Mouse (Mus musculus): ENCODE data around the gene Spint1. TPM values are rescaled to one million over a fixed set of nuclear protein-coding genes. Genes with fewer than 3 reads are reported as not detected.

Spint1 gene
- total RNA-seq, 2 experiments from 2014 or later = 0.76 to 1.3 TPM

GRCm38 (mm10) chr2:119288270-119288882 is 51.2 kb downstream of the Spint1 start, which contains the start of gene Vps18:
TSS of gene Vps18 (plus strand) at chr2:119288740.
- intact Hi-C loops (cut with DNase I) = loop anchor here (2.0 to 5.0 kb wide), 4 partner anchors 38 to 251 kb away; partner anchors contain the start of genes Dnajc17, Ino80 and Zfyve19
- peak; percentile 99 for DNase-seq (ENCODE audit: low spot score in 2 of 2)

- intact Hi-C loops (cut with DNase I) = loop anchor here (2.0 to 5.0 kb wide), 4 partner anchors 38 to 252 kb away; partner anchors contain the start of genes Dnajc17, Ino80 and Zfyve19
- no peak for DNase-seq (ENCODE audit: low spot score in 2 of 2)
Measured at GRCm38 (mm10) chr2:119289014-119289416, 51.9 kb downstream of the Spint1 start.

- intact Hi-C loops (cut with DNase I) = loop anchor here (10.0 kb wide), 1 partner anchor 223 kb away; no protein-coding TSS in a partner anchor
- DNase-seq (ENCODE audit: low spot score in 2 of 2) = no peak
Measured at GRCm38 (mm10) chr2:119292281-119292680, 55.1 kb downstream of the Spint1 start.

- intact Hi-C loops (cut with DNase I) = loop anchor here (10.0 kb wide), 1 partner anchor 222 kb away; no protein-coding TSS in a partner anchor
Measured at GRCm38 (mm10) chr2:119292852-119293251, 55.7 kb downstream of the Spint1 start.

GRCm38 (mm10) chr2:119293311-119293710 is 56.1 kb downstream of the Spint1 start:
- no peak for DNase-seq (ENCODE audit: low spot score in 2 of 2)
- intact Hi-C loops (cut with DNase I) = loop anchor here (10.0 kb wide), 1 partner anchor 221 kb away; no protein-coding TSS in a partner anchor

More at GRCm38 (mm10) chr2:119292852-119293251, 55.7 kb downstream of the Spint1 start:
- DNase-seq (ENCODE audit: low spot score in 2 of 2) = no peak

GRCm38 (mm10) chr2:119293776-119294390 is 56.7 kb downstream of the Spint1 start:
- DNase-seq (ENCODE audit: low spot score in 2 of 2) = no peak
- intact Hi-C loops (cut with DNase I) = loop anchor here (10.0 kb wide), 1 partner anchor 221 kb away; no protein-coding TSS in a partner anchor

GRCm38 (mm10) chr2:119294411-119294810 is 57.2 kb downstream of the Spint1 start:
- intact Hi-C loops (cut with DNase I) = loop anchor here (10.0 kb wide), 1 partner anchor 220 kb away; no protein-coding TSS in a partner anchor
- no peak for DNase-seq (ENCODE audit: low spot score in 2 of 2)

- intact Hi-C loops (cut with DNase I) = loop anchor here (5.0 to 10.0 kb wide), 2 partner anchors 141 to 218 kb away; no protein-coding TSS in a partner anchor
- no peak for DNase-seq (ENCODE audit: low spot score in 2 of 2)
Measured at GRCm38 (mm10) chr2:119296756-119297155, 59.6 kb downstream of the Spint1 start.

- intact Hi-C loops (cut with DNase I) = loop anchor here (5.0 to 10.0 kb wide), 2 partner anchors 140 to 217 kb away; no protein-coding TSS in a partner anchor
- DNase-seq (ENCODE audit: low spot score in 2 of 2) = no peak
Measured at GRCm38 (mm10) chr2:119297506-119297905, 60.3 kb downstream of the Spint1 start.

GRCm38 (mm10) chr2:119298330-119298729 is 61.2 kb downstream of the Spint1 start:
- DNase-seq (ENCODE audit: low spot score in 2 of 2) = peak in 1 of 2 experiments; percentile 49
- intact Hi-C loops (cut with DNase I) = loop anchor here (5.0 to 10.0 kb wide), 2 partner anchors 139 to 216 kb away; no protein-coding TSS in a partner anchor

GRCm38 (mm10) chr2:119298839-119299238 is 61.7 kb downstream of the Spint1 start:
- DNase-seq (ENCODE audit: low spot score in 2 of 2) = no peak
- intact Hi-C loops (cut with DNase I) = loop anchor here (5.0 to 10.0 kb wide), 2 partner anchors 138 to 216 kb away; no protein-coding TSS in a partner anchor

Other genes with a start within 250 kb of the Spint1 start
- gene Ccdc32, start 208.0 kb upstream of the Spint1 start, total RNA-seq (2021) = 10 to 100 TPM; 50.2 to 52.7 TPM
- 1 to 10 TPM; 8.0 to 8.4 TPM for gene Rpusd2, start 202.6 kb upstream of the Spint1 start, total RNA-seq (2021)
- 1 to 10 TPM in 1 of 2 experiments, under 1 TPM in 1; 0.16 to 1.2 TPM for gene Knl1, start 190.2 kb upstream of the Spint1 start, total RNA-seq (2021)
- gene Rad51, start 124.6 kb upstream of the Spint1 start, total RNA-seq (2021) = 1 to 10 TPM in 1 of 2 experiments, under 1 TPM in 1; 0.57 to 1.5 TPM
- 10 to 100 TPM; 53.4 to 58.1 TPM for gene Rmdn3, start 80.3 kb upstream of the Spint1 start, total RNA-seq (2021)
- gene Gchfr, start 69.6 kb upstream of the Spint1 start, total RNA-seq (2021) = not detected
- not detected for gene Gm14137, start 62.9 kb upstream of the Spint1 start, total RNA-seq (2021)
- gene Zfyve19, start 28.7 kb upstream of the Spint1 start, total RNA-seq (2021) = 10 to 100 TPM; 34.9 TPM
- 10 to 100 TPM; 16.4 to 16.6 TPM for gene Dnajc17, start 28.6 kb upstream of the Spint1 start, total RNA-seq (2021)
- gene Ppp1r14d, start 7.5 kb upstream of the Spint1 start, total RNA-seq (2021) = not detected
- gene Rhov, start 33.9 kb downstream of the Spint1 start, total RNA-seq (2021) = 10 to 100 TPM in 1 of 2 experiments, 1 to 10 TPM in 1; 7.9 to 10.9 TPM
- gene Vps18, start 51.4 kb downstream of the Spint1 start, total RNA-seq (2021) = 10 to 100 TPM; 47.7 to 50.1 TPM
- gene Dll4, start 88.4 kb downstream of the Spint1 start, total RNA-seq (2021) = 1 to 10 TPM; 3.2 to 3.8 TPM
- 1 to 10 TPM; 8.2 to 8.9 TPM for gene Chac1, start 113.9 kb downstream of the Spint1 start, total RNA-seq (2021)
- 10 to 100 TPM; 19.8 to 23.3 TPM for gene Ino80, start 240.3 kb downstream of the Spint1 start, total RNA-seq (2021)